14 mouse cellular contexts compared by ENCODE assay signal in the genomic region with DNA sequence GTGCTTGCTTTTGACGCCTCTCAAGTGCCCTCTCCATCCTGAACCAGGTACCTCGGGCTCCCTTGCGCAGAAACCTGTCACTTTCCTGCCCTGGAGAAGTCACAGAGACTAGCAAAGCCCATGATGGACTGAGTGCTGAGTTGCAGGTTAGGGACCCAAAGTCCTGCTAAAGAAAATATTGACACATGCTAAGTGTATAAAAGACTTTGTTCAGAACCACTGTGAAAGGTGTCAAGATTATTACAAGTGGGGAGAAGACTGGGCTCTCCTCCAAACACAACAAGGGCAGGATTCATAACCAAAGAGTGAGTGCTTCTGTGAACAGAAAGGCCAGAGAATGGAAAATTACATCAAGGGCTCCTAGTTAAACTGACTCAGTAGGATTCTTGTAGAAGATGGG.
A peak's percentile ranks its signal among the peaks of the same experiment; 100 is the strongest.
DNase-seq lines count a peak whose midpoint lies in the region; ATAC-seq lines count a peak whose summit lies in the region.
"Had no signal": no experiment of that assay in that cellular context is flagged by ENCODE, and none has a peak within 500 bp of the region (broad histone marks: within the 10 kb centered on the region; RNA-seq: fewer than 3 reads in every experiment).

No protein-coding gene starts in this region.

- no peak overlapping the region for H3K4me3 ChIP-seq in kidney, embryonic 16.5 days (ENCODE audit: low read length)
- H3K4me3 ChIP-seq: hindbrain, embryonic 12.5 days; limb, embryonic 13.5 days; myocyte had no signal

- H3K4me1 ChIP-seq in kidney, embryonic 16.5 days (ENCODE audit: insufficient read depth, low read length) = no peaks in the 10 kb centered on the region
- H3K4me1 ChIP-seq: hindbrain, embryonic 12.5 days had no signal

- WGBS in kidney, embryonic 16.5 days = 42% methylated on average over 3 of the region's 3 CpGs

- no peak for ATAC-seq in kidney, embryonic 16.5 days (ENCODE audit: low FRiP score, low TSS enrichment)
- ATAC-seq: forebrain, postnatal 0 days had no signal

- H3K4me2 ChIP-seq in kidney, embryonic 16.5 days (replicated peaks; ENCODE audit: low read depth, low read length) = no peak overlapping the region
- H3K4me2 ChIP-seq: hindbrain, embryonic 12.5 days; limb, embryonic 13.5 days had no signal

- H3K36me3 ChIP-seq in kidney, embryonic 16.5 days (ENCODE audit: insufficient read depth, low read length) = no peaks in the 10 kb centered on the region
- H3K36me3 ChIP-seq: hindbrain, embryonic 12.5 days; limb, embryonic 13.5 days had no signal

- no peaks in the 10 kb centered on the region for H3K27me3 ChIP-seq in kidney, embryonic 16.5 days (ENCODE audit: insufficient read depth, low read length)
- H3K27me3 ChIP-seq: hindbrain, embryonic 12.5 days had no signal

- H3K9me3 ChIP-seq in kidney, embryonic 16.5 days (ENCODE audit: low read length) = no peaks in the 10 kb centered on the region
- H3K9me3 ChIP-seq: hindbrain, embryonic 12.5 days; limb, embryonic 13.5 days had no signal

- no peak overlapping the region for H3K9ac ChIP-seq in kidney, embryonic 16.5 days (replicated peaks; ENCODE audit: low read length)
- H3K9ac ChIP-seq: forebrain, postnatal 0 days; hindbrain, embryonic 12.5 days; limb, embryonic 13.5 days had no signal

- peak; percentile 21 for DNase-seq in kidney, adult 11 months
- DNase-seq in 416B (ENCODE audit: low read depth) (peak; percentile 21), NIH3T3 (ENCODE audit: low read depth) (peak; percentile 43)
- peak; percentile 60 for DNase-seq in lung, postnatal 10 days
- no peak for DNase-seq in spleen, adult 18-20 months
- DNase-seq in gastrocnemius, postnatal 4 days (ENCODE audit: low spot score in 2 of 2) = no peak
- DNase-seq: cerebellum, adult 11 months; forebrain, postnatal 0 days; gastrocnemius, postnatal 14 days; thymus, postnatal 4 days had no signal

- no peak overlapping the region for H3K27ac ChIP-seq in kidney, embryonic 16.5 days (ENCODE audit: low read length)
- H3K27ac ChIP-seq: hindbrain, embryonic 12.5 days had no signal

Comparison
In these comparisons a context has a peak if more than half of its experiments do, and no peak if none do; other contexts are left out.
1. DNase-seq: peak in kidney, adult 11 months (single experiment), 416B (single experiment), NIH3T3 (single experiment) and lung, postnatal 10 days (single experiment); none in spleen, adult 18-20 months (0 of 2) and gastrocnemius, postnatal 4 days (0 of 2).